Mouse (Mus musculus) brain, embryonic 14.5 days (tissue): ENCODE measurements at regions not wholly inside any gene's neighbourhood (a gene's known extent, or its start where the extent isn't known, plus 50 kb on each side); places are given as distances from the start of the nearest gene placed in this dataset.
A peak's percentile ranks its signal among the peaks of the same experiment; 100 is the strongest.

ENCODE experiments used
- DNase-seq: peaks from one replicate; pipeline ENCODE4 v3.0.0-alpha.2; 2011; ENCODE audit warnings: low read depth
- CTCF ChIP-seq: fragments of 200-500 bp; IDR thresholded peaks from 2 replicates; pipeline ENCODE4 v1.5.1; 2012; ENCODE audit warnings: inconsistent platforms, mild to moderate bottlenecking, moderate library complexity, borderline replicate concordance; ENCODE audit not compliant: insufficient read depth, insufficient read length; ENCODE audit errors: extremely low read depth
- POLR2A ChIP-seq: fragments of 200-500 bp; IDR thresholded peaks from 2 replicates; pipeline ENCODE4 v1.6.1; 2012; ENCODE audit warnings: mild to moderate bottlenecking, inconsistent platforms, borderline replicate concordance; ENCODE audit not compliant: poor library complexity, insufficient read depth, insufficient read length, severe bottlenecking; ENCODE audit errors: extremely low read depth

GRCm38 (mm10) chr9:52341029-52341428 is 172.7 kb upstream of the Zc3h12c start:
- DNase-seq, result no peak
- no peak for TF ChIP-seq CTCF
- TF ChIP-seq POLR2A, result no peak

DNA sequence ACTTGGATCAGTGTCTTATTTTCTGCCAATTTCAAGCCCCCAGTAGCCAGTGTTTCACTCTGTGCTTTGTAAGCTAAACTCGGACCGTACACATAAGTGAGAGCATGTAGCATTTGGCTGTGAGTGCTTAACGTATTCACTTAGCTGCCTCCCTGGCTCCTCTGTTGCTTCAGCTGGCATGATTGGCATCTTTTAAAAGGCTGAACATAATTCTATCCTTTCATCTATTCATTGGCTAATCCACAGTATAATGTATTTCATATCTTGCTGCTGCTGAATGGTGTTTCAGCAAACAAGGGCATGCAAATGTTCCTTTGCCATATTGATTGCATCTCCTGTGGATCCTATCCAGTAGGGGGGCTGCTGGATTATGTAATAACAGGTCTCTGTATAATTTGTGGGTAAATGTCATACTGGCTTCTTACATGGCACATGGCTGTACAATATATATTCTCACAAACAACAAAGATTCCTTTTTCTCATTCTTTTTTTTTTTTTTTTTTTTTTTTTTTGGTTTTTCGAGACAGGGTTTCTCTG is 169.5 kb upstream of the Zc3h12c start:
- DNase-seq, result peak; percentile 72
- no peak for TF ChIP-seq CTCF
- TF ChIP-seq POLR2A, result no peak

GRCm38 (mm10) chr9:52334767-52335166 is 166.4 kb upstream of the Zc3h12c start:
- DNase-seq, result no peak
- TF ChIP-seq CTCF (no peak), POLR2A (no peak)

DNA sequence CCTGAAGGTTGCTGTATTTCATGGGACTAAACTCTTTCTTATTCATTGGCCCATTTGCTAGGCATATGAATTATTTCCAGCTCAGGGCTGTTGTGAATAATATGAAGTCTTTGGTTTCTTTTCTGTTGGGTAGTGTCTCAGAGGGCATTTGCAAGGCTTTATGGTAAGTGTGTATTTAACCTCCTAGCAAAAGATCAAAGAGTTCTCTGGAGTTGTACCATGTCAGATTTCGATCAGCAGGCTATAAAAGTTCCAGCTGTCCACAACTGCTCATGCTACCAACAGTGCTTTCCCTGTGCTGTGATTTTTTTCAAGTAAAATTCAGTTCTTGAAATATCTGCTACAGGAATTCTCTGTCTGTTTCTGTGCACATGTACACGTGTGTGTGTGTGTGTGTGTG is 165.5 kb upstream of the Zc3h12c start:
- DNase-seq, result no peak
- no peak for TF ChIP-seq POLR2A
- no peak for TF ChIP-seq CTCF

- DNase-seq, result no peak
- TF ChIP-seq POLR2A (no peak), CTCF (no peak)
These were observed 163.4 kb upstream of the Zc3h12c start for GRCm38 (mm10) chr9:52331748-52332147.

DNA sequence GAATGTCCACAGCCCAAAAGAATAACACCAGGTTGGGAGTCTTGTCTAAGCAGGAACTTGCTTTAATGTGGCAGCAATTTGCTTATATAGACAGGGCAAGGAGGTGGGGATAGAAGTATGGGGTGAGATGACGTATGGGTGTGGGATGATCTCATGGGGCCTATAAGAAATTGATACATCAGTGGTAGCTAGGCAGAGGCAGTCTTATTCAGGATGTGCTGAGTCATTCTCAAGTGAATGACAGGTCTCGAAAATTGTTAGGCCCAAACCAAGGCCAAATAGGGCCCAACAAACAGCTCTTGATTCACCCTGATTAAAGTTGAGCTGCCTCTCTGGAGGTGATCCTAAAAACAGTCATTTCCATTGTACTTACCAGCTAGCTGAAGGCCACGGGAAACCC is 162.3 kb upstream of the Zc3h12c start:
- DNase-seq, result no peak
- TF ChIP-seq CTCF, result no peak
- TF ChIP-seq POLR2A, result no peak

- no peak for TF ChIP-seq CTCF
- no peak for TF ChIP-seq POLR2A
- no peak for DNase-seq
These were observed 156.0 kb upstream of the Zc3h12c start for GRCm38 (mm10) chr9:52324347-52324746.

- no peak for DNase-seq
- TF ChIP-seq CTCF (no peak), POLR2A (no peak)
These were observed 155.4 kb upstream of the Zc3h12c start for GRCm38 (mm10) chr9:52323757-52324156.

DNA sequence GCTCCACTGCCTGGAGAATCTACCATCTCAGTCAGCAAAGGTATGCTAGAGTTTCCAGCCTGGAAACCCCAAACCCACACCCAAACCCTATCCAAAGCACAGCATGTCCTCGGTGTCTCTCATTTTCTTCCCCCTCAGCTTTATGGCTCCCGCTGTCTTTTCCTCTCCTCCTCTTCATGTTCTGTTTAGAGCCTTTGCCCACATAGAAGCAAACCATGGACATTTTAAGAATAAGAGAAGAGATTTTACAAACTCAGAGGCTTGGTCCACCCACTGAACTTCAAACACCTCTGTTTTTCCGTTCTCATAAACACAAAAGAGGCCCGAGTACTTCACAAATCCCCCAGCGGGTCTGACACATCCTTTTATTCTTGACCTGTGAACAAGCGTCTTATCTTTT is 154.9 kb upstream of the Zc3h12c start:
- peak; percentile 26 for DNase-seq
- no peak for TF ChIP-seq CTCF
- TF ChIP-seq POLR2A, result no peak

- DNase-seq, result no peak
These were observed 133.1 kb upstream of the Zc3h12c start for GRCm38 (mm10) chr9:52301521-52301920.

GRCm38 (mm10) chr9:52298329-52298728 is 130.0 kb upstream of the Zc3h12c start:
- TF ChIP-seq POLR2A (no peak), CTCF (peak; percentile 77; the same call in 1 of the 2 replicates)
- peak; percentile 88 for DNase-seq

More at GRCm38 (mm10) chr9:52301521-52301920, 133.1 kb upstream of the Zc3h12c start:
- no peak for TF ChIP-seq POLR2A
- no peak for TF ChIP-seq CTCF

- no peak for DNase-seq
- TF ChIP-seq CTCF (no peak), POLR2A (no peak)
These were observed 126.3 kb upstream of the Zc3h12c start for GRCm38 (mm10) chr9:52294699-52295098.
